Mouse (Mus musculus): ENCODE measurements around the gene Cldn34c4.

Gene Cldn34c4

GRCm38 (mm10) chrX:127736454-127736853 lies at the start of gene Cldn34c4:
Gene Cldn34c4 (minus strand): TSS chrX:127736554.
- DNase-seq (ENCODE audit: low spot score), result no peak

- no peak for DNase-seq (ENCODE audit: low spot score)
These were observed 10.7 kb upstream of the Cldn34c4 start for GRCm38 (mm10) chrX:127747062-127747461.
